Mouse (Mus musculus): ENCODE measurements at regions not wholly inside any gene's neighbourhood (a gene's known extent, or its start where the extent isn't known, plus 50 kb on each side); places are given as distances from the start of the nearest gene placed in this dataset.

DNA sequence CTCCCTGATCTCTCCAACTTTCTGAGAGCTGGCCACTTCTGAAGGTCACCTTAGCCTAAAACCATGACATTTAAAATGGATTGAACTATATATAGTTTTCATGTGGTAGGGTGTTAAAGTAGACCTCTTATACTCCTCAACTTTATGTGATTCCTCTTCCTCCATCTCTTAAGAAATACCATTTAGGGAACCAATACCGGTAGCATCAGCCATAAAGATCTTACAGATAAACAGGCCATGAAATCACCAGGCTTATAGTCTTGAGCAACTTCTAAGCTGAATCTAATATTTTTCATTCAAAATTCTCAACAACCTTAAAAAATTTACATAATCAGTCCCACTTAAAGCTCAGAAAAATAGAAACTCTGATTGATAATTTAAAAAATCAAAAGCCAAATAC is 56.2 kb downstream of the Rpl36a-ps1 start:
- no peak for TF ChIP-seq CTCF (conservative IDR thresholded peaks at IDR 0.05; ENCODE audit: low read length)
- no peak for TF ChIP-seq POU5F1 (IDR thresholded peaks at IDR 0.05; ENCODE audit: borderline replicate concordance, low read length)
- no peak for TF ChIP-seq NANOG (IDR thresholded peaks at IDR 0.05; ENCODE audit: borderline replicate concordance, low read length)
